Mouse (Mus musculus) spleen, adult 2 months (tissue): ENCODE measurements around the gene Brd4. TPM values are rescaled to one million over a fixed set of nuclear protein-coding genes. Genes with fewer than 3 reads are reported as not detected.
"Not testable (repeated sequence)": the region's sequence is repeated elsewhere in the genome, so short reads cannot be mapped to it uniquely, and the experiment has no call there.

Source experiments
- DNase-seq, 2 experiments: peaks; one replicate each; pipeline versions ENCODE4 v3.0.0 to v3.0.0-alpha.2; 2012 to 2021; ENCODE audit warnings: low spot score in 2 of 2, low read depth in 1 of 2
- H3K27ac ChIP-seq: fragments of 200-500 bp; 2 replicates; pipeline ENCODE4 v1.5.1; 2012; ENCODE audit warnings: low read length, inconsistent platforms; ENCODE audit not compliant: insufficient read depth
- H3K27me3 ChIP-seq: fragments of 200-500 bp; 2 replicates; pipeline ENCODE4 v1.6.1; 2012; ENCODE audit warnings: mild to moderate bottlenecking, moderate library complexity, low read length, inconsistent platforms; ENCODE audit not compliant: control insufficient read depth, insufficient read depth
- H3K36me3 ChIP-seq: fragments of 200-500 bp; 2 replicates; pipeline ENCODE4 v1.6.1; 2012; ENCODE audit warnings: mild to moderate bottlenecking, low read length, inconsistent platforms; ENCODE audit not compliant: control insufficient read depth, insufficient read depth
- H3K4me1 ChIP-seq: fragments of 200-500 bp; 2 replicates; pipeline ENCODE4 v1.6.1; 2011; ENCODE audit warnings: inconsistent platforms; ENCODE audit not compliant: control insufficient read depth, insufficient read depth, insufficient read length
- H3K4me3 ChIP-seq: fragments of 200-500 bp; 2 replicates; pipeline ENCODE4 v1.5.1; 2011; ENCODE audit warnings: mild to moderate bottlenecking, inconsistent platforms; ENCODE audit not compliant: insufficient read depth, insufficient read length; ENCODE audit errors: extremely low read depth
- CTCF ChIP-seq: fragments of 200-500 bp; IDR thresholded peaks from 2 replicates; pipeline ENCODE4 v1.5.1; 2011; ENCODE audit warnings: mild to moderate bottlenecking, inconsistent platforms; ENCODE audit not compliant: insufficient read depth, insufficient read length, insufficient replicate concordance; ENCODE audit errors: extremely low read depth
- POLR2A ChIP-seq: fragments of 200-500 bp; IDR thresholded peaks from 2 replicates; pipeline ENCODE4 v1.6.1; 2011; ENCODE audit warnings: low read depth, low read length, inconsistent platforms
- WGBS: fragments of 180-500 bp; shearing (Covaris S2); methylation state at CpG from one replicate; pipeline ENCODE4 v1.1.7; 2018; 5-methylcytosine and 5-hydroxymethylcytosine counted together
- polyA plus RNA-seq: library from polyadenylated mRNA; depleted of rRNA; stranded (reverse); fragments of >200 nt; gene quantifications from 2 replicates; pipeline ENCODE4 v1.2.3, GENCODE M21; 2012

The Brd4 gene
- polyA plus RNA-seq, 1 experiment = 63.8 TPM

DNA sequence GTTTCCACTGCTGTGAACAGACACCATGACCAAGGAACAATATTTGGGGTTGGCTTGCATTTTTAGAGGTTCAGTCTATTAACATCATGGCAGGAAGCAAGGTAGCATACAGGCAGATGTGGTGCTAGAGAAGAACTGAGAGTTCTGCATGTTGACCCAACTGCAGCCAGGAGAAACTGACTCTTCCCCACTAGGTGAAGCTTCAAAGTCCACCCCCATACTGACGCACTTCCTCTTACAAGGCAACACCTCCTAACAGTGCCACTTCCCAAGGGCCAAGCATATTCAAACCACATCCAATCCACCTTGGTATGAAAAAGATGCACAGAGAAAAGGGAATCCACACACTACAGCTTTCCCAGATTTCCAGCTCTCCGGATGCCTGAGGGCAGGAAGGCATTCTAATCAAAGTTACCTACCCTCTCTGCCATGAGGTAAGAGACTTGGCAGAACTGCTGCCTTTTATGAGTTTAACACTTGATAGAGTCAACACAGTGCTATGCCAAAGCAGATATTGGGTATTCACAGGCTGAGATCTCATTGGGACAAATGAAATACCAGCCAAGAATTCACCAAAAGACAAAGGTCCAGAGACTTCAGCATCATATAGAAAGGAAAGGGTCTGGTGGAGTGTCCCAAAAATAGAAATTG is 43.5 kb downstream of the Brd4 start:
- peaks cover 5% of the 10 kb centered on the region for H3K36me3 ChIP-seq
- H3K27ac ChIP-seq = no peak overlapping the region
- no peak overlapping the region for H3K4me3 ChIP-seq
- TF ChIP-seq POLR2A = no peak
- no peak for TF ChIP-seq CTCF
- WGBS = 73% methylated on average over 2 of the region's 2 CpGs
- DNase-seq = peak in 1 of 2 experiments; percentile 17
- peaks cover 6% of the 10 kb centered on the region for H3K4me1 ChIP-seq
- no peaks in the 10 kb centered on the region for H3K27me3 ChIP-seq

DNA sequence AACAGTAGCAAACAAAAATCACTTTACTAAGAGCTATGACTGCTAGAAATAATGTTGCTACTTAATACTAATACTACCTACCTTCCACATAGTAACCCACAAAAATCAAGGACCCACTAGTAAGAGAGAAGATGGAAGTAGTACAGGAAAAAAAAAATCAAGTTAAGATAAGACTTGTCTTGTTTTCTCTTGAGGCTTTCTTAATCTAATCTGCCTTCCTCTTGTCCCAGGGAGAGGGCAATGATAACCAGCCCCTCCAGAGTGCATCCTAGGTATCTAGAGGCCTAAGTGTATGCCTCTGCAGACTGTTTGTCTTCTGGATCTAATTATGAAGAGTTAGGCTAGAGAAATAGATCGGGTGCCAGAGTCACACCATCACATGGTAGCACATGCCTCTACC is 45.9 kb downstream of the Brd4 start:
- Histone ChIP-seq H3K4me3 (no peak overlapping the region), H3K36me3 (peaks cover 5% of the 10 kb centered on the region), H3K4me1 (peaks cover 6% of the 10 kb centered on the region), H3K27ac (no peak overlapping the region), H3K27me3 (no peaks in the 10 kb centered on the region)
- 76% methylated on average over 1 of the region's 1 CpGs for WGBS
- TF ChIP-seq POLR2A (no peak), CTCF (no peak)
- DNase-seq = no peak

DNA sequence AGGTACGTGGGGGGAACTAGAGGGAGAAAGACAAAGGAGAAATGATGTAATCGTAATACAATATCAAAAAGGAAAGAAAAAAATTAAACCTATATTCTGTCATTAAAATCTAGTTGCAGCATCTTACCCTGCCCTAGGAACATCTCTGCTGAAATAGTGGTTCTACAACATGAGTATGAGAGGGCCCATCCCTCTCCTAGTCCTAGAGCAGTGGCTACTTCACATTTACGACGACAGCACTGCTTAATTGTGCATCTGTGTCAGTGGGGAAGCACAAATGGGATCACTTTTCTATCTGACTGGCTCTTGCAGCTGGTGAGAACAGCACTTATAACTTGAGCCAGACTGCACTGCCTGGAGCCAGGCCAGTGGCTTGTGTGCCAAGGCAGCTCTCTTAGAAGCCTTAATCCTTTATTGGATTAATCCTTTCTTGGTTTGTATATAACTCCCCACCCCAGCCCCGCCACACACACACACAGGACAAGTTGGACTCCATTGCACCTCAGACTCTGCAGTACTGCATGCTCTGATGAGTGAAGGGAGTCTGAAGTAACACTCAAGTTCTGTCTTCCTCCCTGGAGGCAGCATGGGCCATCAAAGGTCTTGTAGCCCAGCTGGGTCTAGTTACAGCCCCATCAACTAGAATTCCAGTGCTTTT is 48.9 kb downstream of the Brd4 start:
- no peak for DNase-seq
- Histone ChIP-seq H3K4me3 (no peak overlapping the region), H3K4me1 (peaks cover under 1% of the 10 kb centered on the region; the same call in 1 of the 2 replicates), H3K27me3 (no peaks in the 10 kb centered on the region), H3K36me3 (peaks cover 3% of the 10 kb centered on the region; the same call in 1 of the 2 replicates), H3K27ac (no peak overlapping the region)
- WGBS = 83% methylated on average over 5 of the region's 5 CpGs
- no peak for TF ChIP-seq CTCF
- no peak for TF ChIP-seq POLR2A

DNA sequence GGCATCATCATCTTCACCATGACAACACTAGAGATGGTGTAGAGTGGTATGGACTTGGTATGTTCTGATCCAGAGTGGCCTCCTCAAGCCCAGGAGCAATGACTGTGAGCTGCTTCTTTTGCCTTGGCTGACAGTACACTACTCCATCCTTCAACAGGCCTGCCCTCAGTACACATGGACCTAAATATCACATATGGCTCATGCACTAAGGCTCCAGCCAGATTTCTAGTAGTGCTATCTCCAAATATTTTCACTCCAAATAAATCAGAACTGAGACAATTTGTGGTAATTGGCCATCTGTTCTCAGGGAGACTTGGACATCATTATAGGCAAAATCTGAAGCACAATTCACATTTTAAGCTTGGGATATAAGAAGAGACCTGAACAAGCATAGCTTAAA is 51.3 kb downstream of the Brd4 start:
- Histone ChIP-seq H3K27ac (no peak overlapping the region), H3K27me3 (no peaks in the 10 kb centered on the region), H3K4me3 (no peak overlapping the region), H3K4me1 (no peaks in the 10 kb centered on the region), H3K36me3 (peaks cover 11% of the 10 kb centered on the region)
- DNase-seq = no peak
- TF ChIP-seq CTCF (no peak), POLR2A (no peak)

DNA sequence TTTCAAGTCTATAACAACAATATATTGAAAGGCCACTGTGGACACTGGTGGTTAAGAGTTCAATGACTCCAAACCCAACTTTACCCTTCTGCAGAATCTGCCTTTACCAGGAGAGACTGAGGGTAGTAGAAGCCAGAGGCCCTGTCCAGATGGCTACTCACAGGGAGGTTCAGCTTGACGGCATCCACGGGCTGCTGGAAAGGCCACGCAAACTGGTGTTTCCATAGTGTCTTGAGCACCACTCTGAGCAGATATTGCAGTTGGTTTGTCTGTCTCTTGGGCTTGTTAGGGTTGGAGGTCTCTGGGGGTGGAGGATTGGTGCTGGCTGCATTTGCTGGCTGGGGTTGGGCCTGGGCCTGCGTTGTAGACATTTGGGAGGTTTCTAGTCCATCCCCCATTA is 55.3 kb downstream of the Brd4 start:
- H3K27ac ChIP-seq = no peak overlapping the region
- no peak overlapping the region for H3K4me3 ChIP-seq
- H3K36me3 ChIP-seq = peaks cover 38% of the 10 kb centered on the region
- H3K27me3 ChIP-seq = no peaks in the 10 kb centered on the region
- no peak for DNase-seq
- WGBS = over 99% methylated on average over 4 of the region's 4 CpGs
- TF ChIP-seq POLR2A (no peak), CTCF (no peak)
- H3K4me1 ChIP-seq = no peaks in the 10 kb centered on the region

DNA sequence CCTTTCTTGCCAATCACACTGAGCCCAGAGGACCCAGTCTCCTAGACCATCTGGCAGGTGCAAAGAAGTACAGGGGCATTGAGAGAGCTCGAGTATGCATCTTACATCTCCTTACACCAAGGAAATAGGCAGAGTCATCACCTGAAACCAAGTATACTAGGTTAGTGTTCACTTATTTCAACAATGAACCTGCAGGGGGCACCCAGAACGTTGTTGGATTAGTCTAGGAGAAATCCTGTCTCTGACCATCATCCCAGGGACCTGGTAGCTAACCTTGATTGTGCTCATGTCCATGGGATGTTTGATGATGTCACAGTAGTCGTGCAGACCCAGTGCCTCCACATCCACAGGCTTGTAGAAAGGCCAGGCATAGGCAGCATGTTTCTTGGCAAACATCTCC is 63.6 kb downstream of the Brd4 start:
- no peaks in the 10 kb centered on the region for H3K27me3 ChIP-seq
- no peak overlapping the region for H3K4me3 ChIP-seq
- H3K36me3 ChIP-seq = peaks cover 52% of the 10 kb centered on the region
- TF ChIP-seq POLR2A = no peak
- TF ChIP-seq CTCF = no peak
- DNase-seq = no peak
- 69% methylated on average over 3 of the region's 3 CpGs for WGBS
- no peaks in the 10 kb centered on the region for H3K4me1 ChIP-seq
- H3K27ac ChIP-seq = no peak overlapping the region

DNA sequence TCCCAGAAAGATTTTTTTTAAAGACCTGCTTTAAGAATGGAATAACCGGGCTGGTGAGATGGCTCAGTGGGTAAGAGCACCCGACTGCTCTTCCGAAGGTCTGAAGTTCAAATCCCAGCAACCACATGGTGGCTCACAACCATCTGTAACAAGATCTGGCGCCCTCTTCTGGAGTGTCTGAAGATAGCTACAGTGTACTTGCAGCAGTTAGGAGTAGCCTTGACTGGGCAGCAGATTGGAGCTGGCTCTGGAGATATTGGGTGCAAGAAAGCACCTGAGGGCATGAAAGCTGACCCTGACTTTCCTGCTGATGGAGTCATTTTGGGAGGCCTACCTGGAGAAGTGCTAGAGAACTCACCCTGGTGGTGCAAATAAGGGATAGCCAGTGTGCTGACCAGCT is 68.9 kb downstream of the Brd4 start:
- H3K4me1 ChIP-seq, H3K27ac ChIP-seq, H3K27me3 ChIP-seq, H3K4me3 ChIP-seq, DNase-seq: not testable (repeated sequence)
- WGBS = 83% methylated on average over 4 of the region's 4 CpGs
- H3K36me3 ChIP-seq = peaks cover 32% of the 10 kb centered on the region

DNA sequence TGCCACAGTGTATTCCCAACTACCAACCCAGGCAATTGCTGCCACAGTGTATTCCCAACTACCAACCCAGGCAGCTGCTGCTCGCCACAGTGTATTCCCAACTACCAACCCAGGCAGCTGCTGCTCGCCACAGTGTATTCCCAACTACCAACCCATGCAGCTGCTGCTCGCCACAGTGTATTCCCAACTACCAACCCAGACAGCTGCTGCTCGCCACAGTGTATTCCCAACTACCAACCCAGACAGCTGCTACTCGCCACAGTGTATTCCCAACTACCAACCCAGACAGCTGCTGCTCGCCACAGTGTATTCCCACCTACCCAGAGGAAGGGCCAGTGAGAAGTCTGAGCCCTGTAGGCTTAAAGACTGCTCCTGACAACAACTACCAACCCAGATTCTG is 73.0 kb downstream of the Brd4 start:
- H3K27me3 ChIP-seq, H3K27ac ChIP-seq, H3K4me1 ChIP-seq, DNase-seq, H3K4me3 ChIP-seq: not testable (repeated sequence)
- peaks cover 48% of the 10 kb centered on the region for H3K36me3 ChIP-seq
- WGBS = 97% methylated on average over 6 of the region's 6 CpGs
